Mouse (Mus musculus) heart, adult 9 months (tissue): ENCODE results near the gene B4gat1.
"Not testable (repeated sequence)": the region's sequence is repeated elsewhere in the genome, so short reads cannot be mapped to it uniquely, and the experiment has no call there.

Experiments
- DNase-seq, 2 experiments: peaks; one replicate each; pipeline ENCODE4 v3.0.0; 2022; ENCODE audit warnings: low spot score in 2 of 2

B4gat1 gene

GRCm38 (mm10) chr19:5038709-5039156, at the start of gene B4gat1, which contains the start of gene AC124502.3:
Gene B4gat1 (plus strand): TSS chr19:5038826.
Gene AC124502.3 (plus strand): TSS chr19:5038891.
- DNase-seq, result peak; percentile 87 to 88

- DNase-seq, result peak; percentile 47 to 77
Observed at GRCm38 (mm10) chr19:4989013-4989412, 49.6 kb upstream of the B4gat1 start.

DNA sequence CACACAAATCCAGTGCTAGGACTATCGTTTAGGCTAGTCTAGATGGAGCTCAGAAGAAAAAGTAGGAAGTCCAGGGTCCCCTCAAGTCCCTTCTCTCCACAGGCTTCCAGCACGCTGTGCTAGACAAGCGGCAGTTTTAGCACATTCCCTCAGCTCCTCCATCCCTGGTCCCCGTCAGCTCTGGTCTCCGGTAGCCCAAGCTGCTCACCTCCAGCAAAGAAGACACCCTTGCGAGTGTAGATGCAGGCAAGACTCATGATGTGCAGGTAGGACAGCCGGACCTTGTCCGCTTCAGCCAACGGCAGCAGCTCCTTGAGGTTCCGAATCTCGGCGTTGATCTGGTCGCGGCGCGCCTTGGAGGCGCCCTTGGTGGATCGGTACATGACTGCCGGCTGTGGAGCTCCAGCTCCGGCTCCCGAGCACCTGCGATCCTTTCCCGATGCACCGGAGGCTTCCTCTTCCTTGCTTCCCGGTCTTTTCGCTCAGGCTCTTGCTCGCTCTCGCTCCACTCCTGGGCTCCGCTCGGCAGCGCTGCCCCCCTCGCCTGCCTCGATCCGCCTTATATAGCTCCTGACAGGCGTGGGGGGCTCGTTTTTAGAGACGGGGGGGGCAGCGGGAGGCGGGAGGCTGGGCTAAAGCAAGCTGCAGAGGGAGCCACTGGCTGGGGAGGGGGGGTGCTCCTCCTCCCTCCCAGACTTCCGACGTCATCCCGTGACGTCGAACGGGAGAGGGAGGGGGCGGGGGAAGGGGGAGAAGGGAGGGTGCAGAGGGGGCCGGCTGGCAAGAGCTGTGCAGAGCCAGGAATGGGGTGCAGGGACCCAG, 49.0 kb upstream of the B4gat1 start:
- DNase-seq, result no peak

- no peak for DNase-seq
Observed at GRCm38 (mm10) chr19:4990256-4990625, 48.4 kb upstream of the B4gat1 start, which contains the start of gene Npas4. Gene Npas4 (minus strand): TSS chr19:4990316.

GRCm38 (mm10) chr19:4990716-4991115, 47.9 kb upstream of the B4gat1 start:
- no peak for DNase-seq

GRCm38 (mm10) chr19:4992371-4992770, 46.3 kb upstream of the B4gat1 start:
- DNase-seq, result no peak

DNA sequence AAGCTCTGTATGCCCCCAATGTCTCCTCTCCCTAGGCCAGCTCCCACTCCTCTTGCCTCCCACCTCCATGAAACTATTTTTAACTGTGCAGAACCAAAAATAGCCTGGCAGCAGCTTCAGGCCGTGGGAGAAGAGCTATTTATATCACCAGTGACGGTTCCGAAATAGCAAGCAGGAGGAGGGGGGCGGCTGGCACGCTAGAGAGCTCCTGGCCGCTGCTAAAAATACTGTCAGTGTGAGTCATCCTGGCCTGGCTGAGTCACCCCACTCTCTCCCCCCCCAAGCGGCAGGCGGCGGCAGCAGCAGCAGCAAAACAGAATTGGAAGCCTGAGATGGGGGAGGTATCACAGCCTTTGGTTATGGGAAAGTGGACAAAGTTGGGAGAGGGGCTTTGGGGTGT, 45.7 kb upstream of the B4gat1 start:
- peak; percentile 69 to 82 for DNase-seq

- no peak for DNase-seq
Observed at GRCm38 (mm10) chr19:4994043-4994442, 44.6 kb upstream of the B4gat1 start.

- DNase-seq, result no peak
Observed at GRCm38 (mm10) chr19:4999445-5000140, 39.0 kb upstream of the B4gat1 start.

DNA sequence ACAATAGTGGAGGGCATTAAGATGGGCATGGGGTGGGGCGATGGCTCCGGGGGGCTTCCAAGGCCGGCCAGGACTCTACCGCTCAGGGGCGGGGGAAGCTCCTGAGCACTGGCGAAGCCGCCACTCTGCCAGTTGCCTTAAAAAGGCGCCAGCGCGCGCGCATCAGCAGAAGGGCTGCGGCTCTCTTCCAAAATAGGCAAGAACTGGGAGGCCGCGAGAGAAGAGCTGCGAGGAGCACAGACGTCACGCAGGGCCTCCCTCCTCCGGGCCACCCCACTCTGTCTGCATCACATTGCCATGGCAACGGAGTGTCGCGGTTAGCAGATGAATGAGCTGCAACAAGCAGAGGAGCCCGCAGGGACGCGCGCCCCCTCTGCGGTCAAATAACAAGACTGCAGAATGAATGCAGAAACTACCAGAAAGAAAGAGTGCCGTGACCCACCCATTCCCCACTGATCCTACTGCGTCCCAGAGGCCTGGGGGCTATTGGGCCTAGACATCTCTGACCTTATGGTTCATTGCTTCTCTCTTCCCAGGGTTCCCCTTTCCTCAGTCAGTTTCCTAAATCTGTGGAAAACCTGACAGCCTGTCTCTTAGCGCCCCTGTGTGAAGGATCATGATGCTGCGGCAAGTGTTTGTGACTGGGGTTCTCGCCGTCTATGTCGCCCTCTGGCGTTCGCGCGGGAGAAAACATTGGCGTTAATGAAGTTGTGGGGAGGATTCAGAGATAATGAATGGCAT, 36.8 kb upstream of the B4gat1 start:
- DNase-seq, result peak; percentile 43 to 67

DNA sequence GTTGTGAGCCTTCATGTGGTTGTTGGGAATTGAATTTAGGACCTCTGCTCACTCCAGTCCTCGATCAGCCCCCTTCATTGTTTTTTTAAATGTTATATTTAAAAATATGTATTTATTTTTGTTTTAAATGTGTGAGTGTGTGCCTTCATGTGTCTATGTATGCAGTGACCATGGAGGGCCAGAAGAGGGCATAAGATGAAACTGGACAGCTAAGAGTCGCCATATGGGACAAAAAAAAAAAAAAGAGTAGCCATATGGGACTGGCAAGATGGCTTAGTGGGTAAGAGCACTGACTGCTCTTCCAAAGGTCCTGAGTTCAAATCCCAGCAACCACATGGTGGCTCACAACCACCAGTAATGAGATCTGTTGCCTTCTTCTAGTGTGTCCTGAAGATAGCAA, 35.0 kb upstream of the B4gat1 start:
- not testable (repeated sequence) for DNase-seq

DNA sequence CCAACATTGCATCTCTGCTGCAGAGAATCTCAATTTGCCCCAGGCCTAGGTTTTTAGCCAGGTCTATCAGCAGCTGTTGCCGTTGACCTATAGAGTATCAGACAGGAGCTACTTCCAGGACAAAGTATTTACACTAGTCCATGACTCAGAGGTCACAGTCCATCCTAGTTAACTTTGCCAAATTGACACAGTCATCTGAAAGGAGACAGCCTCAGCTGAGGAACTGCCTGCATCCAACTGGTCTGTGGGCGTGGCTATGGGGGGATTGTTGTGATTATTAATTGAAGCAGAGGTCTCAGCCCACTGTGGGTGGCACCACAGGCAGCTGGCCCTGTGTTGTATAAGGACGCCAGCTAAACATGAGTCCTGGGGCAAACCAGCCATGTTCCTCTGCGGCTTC, 33.7 kb upstream of the B4gat1 start:
- no peak for DNase-seq

DNA sequence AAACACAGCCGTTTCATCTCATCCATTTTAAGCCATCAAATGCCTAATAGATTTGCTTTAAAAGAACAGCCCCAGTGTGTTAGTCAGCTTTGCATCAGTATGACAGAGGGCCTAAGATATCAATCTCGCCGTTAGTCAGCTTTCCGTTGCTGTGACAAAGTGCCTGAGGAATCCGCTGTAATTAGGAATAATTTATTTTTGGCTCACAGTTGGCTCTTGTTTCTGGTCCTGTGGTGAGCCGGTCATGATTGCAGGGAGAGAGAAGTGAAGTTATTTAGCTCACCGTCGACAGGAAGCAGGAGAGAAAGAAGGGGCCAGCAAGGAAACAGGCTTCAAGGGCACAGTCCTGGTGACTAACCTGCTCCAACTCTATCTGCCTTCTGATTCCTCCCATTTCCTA, 25.5 kb upstream of the B4gat1 start:
- no peak for DNase-seq

DNA sequence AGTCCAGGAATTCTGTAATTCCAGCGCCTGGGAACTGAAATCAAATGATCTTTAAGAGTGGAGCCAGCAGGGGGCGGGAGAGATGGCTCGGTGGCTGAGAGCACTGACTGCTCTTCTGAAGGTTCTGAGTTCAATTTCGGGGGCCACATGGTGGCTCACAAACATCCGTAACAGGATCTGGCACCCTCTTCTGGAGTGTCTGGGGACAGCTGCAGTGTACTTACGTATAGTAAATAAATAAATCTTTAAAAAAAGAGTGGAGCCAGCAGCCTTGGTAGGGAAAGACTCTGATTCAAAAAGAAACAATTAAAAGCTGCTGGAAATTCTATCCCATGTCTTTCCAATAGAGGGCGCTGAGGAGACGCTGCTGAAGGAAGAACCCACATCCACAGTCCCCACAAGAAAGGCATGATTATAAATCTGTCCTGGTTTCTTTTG, 23.6 kb upstream of the B4gat1 start:
- no peak for DNase-seq

DNA sequence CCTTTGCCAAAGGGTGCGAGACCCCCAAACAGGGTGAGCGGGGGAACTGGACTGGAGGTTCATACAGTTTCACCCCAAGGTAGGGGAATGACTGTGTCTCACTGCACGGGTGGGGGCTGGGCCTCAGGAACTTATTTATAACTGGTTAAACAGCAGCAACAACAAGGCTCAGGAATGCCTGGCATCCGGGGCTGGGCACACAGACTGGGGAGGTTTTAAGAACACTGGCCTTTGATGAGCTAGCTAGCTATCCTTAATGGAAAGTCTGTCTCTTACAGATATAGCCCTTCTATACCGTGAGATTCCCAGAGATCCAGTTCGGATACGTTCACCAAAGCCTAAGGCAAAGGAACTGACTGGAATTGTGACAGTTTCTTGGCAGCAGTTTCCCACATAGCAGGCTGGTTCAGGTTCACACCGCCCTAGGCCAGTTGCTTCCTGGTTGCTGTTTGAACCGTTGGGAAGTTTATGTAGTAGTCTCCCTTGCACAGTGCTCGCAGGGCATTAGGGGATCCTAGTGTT, 22.3 kb upstream of the B4gat1 start:
- DNase-seq, result peak in 1 of 2 experiments; percentile 46

DNA sequence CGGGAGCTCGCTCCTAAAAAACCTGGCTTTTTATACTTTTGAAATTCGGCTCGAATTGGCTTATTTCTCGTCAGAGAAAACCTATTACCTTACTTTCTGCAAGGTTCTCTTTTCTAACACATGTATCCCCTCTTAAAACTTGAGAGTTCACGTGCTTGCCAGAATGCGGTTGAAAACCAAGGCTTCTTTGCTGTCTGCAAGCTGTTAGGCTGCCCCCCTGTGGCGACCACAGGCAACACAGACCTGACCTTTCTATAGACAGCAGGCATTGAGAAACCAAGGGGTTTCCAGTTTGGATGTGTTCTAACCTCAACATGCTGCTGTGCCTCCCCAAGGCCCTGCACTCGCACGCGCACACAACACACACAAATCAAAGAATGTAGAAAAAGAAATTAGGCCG, 21.8 kb upstream of the B4gat1 start:
- peak in 1 of 2 experiments; percentile 58 for DNase-seq

GRCm38 (mm10) chr19:5017611-5018010, 21.0 kb upstream of the B4gat1 start:
- no peak for DNase-seq

- no peak for DNase-seq
Observed at GRCm38 (mm10) chr19:5018191-5018590, 20.4 kb upstream of the B4gat1 start.

GRCm38 (mm10) chr19:5021416-5021815, 17.2 kb upstream of the B4gat1 start:
- no peak for DNase-seq

GRCm38 (mm10) chr19:5023621-5024479, 14.8 kb upstream of the B4gat1 start, which contains the start of gene Slc29a2:
Gene Slc29a2 (plus strand): TSS chr19:5023860.
- peak; percentile 90 to 94 for DNase-seq

GRCm38 (mm10) chr19:5026111-5026510, 12.5 kb upstream of the B4gat1 start:
- no peak for DNase-seq
